Mouse (Mus musculus): ENCODE measurements around the gene Gm28051. TPM values are rescaled to one million over a fixed set of nuclear protein-coding genes. Genes with fewer than 3 reads are reported as not detected.

Gm28051 gene
- not detected for total RNA-seq (2021)

DNA sequence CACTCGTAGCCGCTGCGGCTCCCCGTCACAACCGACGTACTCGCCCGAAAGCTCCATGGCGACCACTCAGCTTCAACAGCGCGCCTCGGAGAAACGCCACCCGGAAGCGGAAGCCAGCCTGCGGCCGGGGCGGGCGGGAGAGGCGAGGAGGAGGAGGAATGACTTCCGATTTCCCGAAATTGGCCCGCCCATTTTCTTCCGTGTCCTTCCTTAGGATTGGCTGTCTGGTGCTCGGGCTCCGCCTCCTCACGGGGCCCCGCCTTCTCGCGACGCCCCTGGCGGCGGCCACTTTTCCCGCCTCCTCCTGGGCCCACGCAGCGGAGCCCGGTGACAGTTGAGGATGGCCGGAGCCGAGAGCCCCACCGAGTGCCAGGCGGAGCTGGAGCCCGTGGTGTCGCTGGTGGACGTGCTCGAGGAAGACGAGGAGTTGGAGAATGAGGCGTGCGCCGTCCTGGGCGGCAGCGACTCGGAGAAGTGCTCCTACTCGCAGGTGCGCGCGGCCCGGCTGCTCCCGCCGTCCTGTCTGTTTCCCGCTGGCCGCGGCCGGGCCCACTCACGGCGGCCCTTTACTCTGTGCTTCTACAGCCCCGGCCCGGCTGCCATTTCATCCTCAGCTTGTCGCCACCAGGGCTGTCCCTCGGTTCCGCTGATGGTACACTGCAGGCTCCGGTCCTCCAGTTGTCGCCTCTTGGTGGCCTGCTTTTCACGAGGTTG is at the start of gene Gm28051, which contains the start of the genes Gon7 and Ubr7:
Gene Gm28051, minus strand, starts transcription at position 77 of the 714 bp plus-strand sequence.
Gene Gon7, minus strand, starts transcription at position 115 of the 714 bp plus-strand sequence.
Gene Ubr7, plus strand, starts transcription at position 279 of the 714 bp plus-strand sequence.
- DNase-seq = peak; percentile 98

DNA sequence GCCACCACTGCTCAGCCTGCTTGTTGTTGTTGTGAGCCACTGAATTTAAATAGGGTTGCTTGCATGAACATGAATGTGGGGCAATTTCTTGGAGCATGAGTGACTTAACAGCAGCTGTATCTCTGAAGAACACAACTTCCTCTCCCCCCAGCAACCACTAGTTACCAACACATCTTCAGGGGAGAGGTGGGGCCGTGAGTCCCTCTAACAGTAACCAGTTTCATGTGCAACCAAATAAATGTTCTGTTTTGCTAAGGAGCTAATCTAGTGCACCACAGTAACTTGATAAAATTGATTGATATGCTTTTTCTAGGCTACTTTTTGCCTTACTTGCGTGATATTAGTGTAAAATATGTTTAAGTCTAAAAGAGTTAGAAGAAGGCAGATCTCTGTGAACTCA is 42.0 kb upstream of the Gm28051 start:
- no peak for DNase-seq

DNA sequence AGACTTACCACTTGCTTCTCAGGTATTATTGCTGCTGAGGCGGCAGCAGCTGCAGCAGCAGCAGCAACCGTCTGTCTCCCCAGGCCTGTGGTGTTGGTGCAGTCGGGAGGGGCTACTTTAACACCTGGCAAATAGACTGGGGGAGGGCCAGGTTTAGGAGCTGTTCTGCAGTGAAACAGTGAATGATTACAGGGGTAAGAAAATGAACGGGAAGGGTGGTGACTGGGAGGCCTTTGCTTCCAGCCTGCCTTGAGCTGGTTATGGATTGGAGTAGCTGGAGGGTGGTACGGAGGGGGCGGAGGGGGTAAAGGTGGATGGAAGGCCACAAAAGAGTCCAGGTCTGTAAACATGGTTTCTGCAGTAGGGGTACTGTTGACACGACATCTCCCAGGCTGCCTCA is 30.4 kb upstream of the Gm28051 start:
- no peak for DNase-seq

DNA sequence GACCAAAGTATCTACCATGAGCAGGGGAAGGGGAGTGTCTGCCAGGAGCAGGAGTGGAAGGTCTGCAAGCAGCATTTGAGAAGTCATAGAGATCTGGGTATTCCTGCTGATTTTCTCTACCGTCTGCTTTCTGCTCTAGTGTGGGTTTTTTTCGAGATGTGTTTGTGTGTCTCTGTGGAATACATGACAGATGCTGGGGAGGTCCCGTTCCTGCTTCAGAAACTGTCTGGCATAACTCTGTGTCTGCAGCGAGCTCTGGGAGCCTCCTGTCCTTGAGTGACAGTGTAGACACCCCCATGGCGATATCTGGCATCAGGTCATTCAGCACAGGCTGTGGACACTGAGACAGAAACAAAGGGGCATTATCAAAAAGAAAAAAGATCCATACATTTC is 28.0 kb upstream of the Gm28051 start:
- DNase-seq = no peak

GRCm38 (mm10) chr12:102784899-102785592 is 27.5 kb upstream of the Gm28051 start:
- no peak for DNase-seq

GRCm38 (mm10) chr12:102782841-102783240 is 25.3 kb upstream of the Gm28051 start:
- DNase-seq = no peak

GRCm38 (mm10) chr12:102779452-102779851 is 21.9 kb upstream of the Gm28051 start:
- DNase-seq = peak; percentile 19

DNA sequence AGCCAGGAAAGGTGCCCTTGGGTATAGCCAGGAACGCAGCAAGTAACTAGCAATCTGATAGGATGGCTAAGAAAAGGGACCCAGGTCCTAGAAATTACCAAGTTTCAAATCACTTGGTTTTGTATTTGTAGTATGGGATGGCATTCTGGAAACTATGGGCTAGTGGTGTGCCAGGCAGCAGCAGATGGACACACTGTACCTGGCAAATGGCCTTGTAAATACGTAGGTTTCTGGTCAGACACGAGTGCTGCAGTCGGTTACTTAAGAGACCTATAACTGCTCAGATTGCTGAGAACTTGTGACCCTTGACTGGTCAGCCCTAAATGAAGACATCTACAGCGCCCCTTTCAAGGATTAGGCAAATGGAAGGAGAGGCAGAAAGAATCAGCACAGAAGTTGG is 20.6 kb upstream of the Gm28051 start:
- no peak for DNase-seq

GRCm38 (mm10) chr12:102776035-102776434 is 18.5 kb upstream of the Gm28051 start:
- no peak for DNase-seq

DNA sequence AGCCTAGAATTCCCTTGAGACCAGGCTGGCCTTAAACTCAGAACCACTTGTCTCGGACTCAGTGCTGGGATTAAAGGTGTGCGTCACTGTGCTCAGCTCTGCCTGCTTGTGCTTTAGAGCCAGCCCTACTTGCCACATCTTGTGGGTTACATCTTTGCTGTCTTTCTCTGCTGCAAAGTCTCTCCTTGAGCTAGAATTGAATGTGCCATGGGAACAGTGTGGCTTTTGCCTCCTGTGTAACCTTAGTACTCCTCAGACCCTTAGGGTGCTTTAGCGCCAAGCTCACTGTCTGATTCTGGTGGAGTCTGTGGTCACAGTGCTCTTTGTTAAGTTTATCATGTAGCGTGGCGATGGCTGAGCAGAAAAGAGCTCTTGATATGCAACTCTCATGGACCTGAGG is 15.1 kb upstream of the Gm28051 start:
- DNase-seq = no peak

- DNase-seq = no peak
These were observed 14.0 kb upstream of the Gm28051 start for GRCm38 (mm10) chr12:102771601-102772000.

GRCm38 (mm10) chr12:102769000-102769399 is 11.4 kb upstream of the Gm28051 start:
- no peak for DNase-seq

DNA sequence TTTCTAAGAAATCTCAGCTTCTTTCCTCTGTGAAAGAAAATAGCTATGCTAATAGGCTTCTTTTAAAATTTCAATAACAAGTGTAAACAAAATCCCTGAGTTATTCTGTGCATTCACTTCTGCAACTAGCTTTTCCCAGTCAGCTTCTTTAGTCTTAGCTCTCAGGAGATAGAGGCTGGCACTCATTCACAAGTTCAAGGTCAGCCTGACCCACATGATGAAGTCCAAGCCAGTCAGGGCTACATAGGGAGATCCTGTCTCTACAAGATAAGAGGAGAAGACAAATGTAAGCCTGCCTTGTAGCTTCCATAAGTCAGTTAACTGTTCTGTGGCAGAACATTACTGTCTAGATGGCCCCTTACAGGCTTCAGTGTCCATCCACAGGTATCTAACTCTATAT is 6.1 kb upstream of the Gm28051 start:
- DNase-seq = no peak

- no peak for DNase-seq
These were observed 4.1 kb upstream of the Gm28051 start for GRCm38 (mm10) chr12:102761668-102762067.

- no peak for DNase-seq
These were observed 1.4 kb upstream of the Gm28051 start for GRCm38 (mm10) chr12:102758936-102759335.

- no peak for DNase-seq
These were observed 815 bp upstream of the Gm28051 start, which contains the start of gene Gm20604 for GRCm38 (mm10) chr12:102758403-102758756. TSS of gene Gm20604 (minus strand) at chr12:102758672.

GRCm38 (mm10) chr12:102757055-102757688 is 393 bp downstream of the Gm28051 start:
- peak; percentile 17 for DNase-seq

DNA sequence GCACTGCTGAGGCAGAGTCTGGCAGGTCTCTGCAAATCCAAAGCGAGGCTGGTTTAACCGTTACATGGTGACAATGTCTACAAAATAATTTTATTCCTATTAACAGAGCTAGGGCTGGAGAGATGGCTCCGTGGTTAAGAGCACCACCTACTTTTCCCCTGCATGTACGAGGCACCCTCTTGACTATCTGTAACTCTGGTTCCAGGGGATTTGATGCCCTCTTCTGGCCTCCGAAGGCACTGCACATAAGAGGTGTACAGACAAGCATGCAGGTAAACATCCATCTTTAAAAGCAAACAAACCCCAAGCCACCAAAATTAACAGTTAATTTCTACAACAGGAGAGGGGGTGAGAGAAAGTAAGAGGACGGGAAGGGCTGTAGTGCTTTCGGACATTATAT is 1.3 kb downstream of the Gm28051 start:
- peak; percentile 46 for DNase-seq

DNA sequence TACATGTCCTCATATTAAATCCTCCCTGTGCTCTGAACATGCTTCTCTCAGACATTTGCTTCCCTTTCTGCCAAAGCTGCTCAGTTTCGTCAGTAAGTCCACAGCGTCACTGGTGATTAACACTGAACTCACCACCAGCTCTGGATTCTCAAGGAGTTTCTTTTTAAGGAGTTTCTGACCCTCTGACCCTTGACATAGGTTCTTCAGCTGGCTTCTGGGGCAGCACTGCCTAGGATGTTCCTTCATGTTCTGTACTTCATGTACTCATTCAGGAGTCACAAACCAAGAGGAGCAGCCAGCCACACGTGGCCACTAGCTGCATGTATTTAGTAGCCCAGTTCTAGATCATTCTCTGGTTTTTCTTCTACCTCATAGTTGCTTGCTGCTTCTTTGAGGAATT is 9.3 kb downstream of the Gm28051 start:
- DNase-seq = no peak

GRCm38 (mm10) chr12:102744839-102745238 is 12.7 kb downstream of the Gm28051 start:
- DNase-seq = no peak

DNA sequence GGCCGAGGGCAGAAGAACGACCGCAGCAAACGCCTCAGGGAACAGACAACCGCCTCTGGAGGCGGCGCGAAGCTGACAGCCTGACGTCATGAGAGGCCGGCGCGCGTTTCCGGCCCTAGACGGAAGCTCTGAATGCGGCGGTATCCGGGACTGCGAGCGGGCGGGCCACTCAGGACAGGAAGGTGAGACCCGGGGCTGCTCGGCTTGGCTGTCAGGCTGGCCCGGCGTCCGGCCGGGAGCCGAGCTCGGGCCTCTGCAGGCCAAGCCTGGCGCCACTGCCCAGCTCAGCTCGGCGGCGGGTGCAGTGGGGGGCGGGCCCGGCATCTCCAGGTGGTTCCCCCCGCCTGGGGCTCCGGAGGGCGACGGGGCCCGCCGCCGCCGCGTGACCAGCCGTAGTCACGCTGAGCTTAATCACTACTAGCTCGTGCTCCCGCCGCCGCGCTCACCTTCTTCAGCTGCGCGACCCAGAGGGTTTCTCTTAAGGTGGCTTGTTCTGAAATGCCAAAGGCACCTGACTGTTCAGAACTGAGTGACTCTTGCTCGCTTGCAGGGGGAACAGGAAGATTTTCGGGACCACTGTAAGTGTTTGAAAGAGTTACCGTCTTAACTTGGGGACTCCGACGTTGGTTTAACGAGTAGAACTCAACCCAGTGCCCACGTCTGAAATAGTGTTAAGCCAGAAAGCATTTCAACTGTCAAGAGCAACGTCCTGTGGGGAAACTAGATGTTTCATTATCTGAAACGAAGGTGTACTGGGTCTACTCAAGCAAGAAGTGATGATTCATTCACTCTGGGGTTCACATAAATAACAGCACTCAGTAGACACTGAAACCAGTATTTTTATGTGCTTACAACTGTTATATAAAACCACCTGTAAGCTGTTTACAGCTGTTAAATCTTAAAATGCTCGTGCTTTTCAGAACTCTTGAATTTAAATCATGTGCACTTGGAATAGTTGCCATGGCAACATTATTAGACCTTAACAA is 13.7 kb downstream of the Gm28051 start, which contains the start of the genes Moap1 and Tmem251:
Gene Moap1, minus strand, starts transcription at position 73 of the 986 bp plus-strand sequence.
Gene Tmem251, plus strand, starts transcription at position 174 of the 986 bp plus-strand sequence.
- peak; percentile 91 for DNase-seq

DNA sequence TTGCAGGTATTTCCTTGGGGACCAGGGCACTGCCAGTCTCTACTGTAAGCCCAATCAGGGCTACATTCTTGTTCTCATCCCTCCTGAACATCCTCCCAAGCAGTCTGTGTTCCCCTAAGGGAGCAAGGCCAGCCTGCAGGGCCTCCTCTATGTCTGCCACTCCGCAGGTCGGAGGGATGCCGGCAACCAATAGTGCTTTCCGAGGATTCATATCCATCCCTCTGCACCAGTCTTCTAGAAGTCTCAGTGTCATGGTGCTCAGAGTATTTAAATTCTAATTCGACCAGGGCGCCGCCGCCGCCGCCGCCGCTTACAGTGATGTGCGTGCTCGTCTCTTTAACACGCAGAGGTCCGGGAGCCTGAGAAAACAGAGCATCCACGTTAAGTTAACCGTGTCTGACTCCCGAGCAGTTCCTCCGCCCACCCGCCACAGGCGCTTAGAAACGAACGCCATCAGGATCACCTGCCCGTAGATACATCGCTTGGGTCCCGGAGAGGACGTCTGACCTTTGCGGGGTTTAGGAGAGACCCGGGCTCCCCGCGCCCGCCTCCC is 14.5 kb downstream of the Gm28051 start:
- no peak for DNase-seq

All from heart, postnatal 4 days (tissue).